Comparison of ENCODE assay signal across 9 mouse cellular contexts in the genomic region with DNA sequence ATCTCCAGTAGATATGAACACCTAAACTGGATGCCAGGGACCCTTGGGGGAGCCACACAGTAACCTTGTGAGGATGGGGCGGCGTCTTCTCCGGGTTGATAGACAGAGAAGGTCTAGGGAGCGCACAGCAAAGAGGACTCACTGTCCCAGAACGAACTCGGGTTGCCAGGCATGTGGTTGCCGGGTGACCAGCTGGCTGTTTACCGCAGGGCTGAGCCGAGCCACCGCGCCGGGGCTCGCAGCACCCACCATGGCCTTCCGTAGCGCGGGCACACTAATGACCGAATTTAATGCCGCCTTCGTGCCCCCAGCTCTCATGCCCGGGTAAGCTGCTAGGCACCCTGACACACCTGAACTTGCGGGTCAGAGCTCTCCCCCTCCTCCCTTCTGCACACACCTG. TPM values are rescaled to one million over a fixed set of nuclear protein-coding genes. Genes with fewer than 3 reads are reported as not detected.
A peak's percentile ranks its signal among the peaks of the same experiment; 100 is the strongest.
DNase-seq lines count a peak whose midpoint lies in the region; ATAC-seq and TF ChIP-seq lines count a peak whose summit lies in the region.
"Had no signal": no experiment of that assay in that cellular context is flagged by ENCODE, and none has a peak within 500 bp of the region (broad histone marks: within the 10 kb centered on the region; RNA-seq: fewer than 3 reads in every experiment).

A gene (plus strand): TSS at position 187 of the 400 bp plus-strand sequence.

- TF ChIP-seq POLR2A in brain, embryonic 14.5 days (IDR thresholded peaks at IDR 0.05; ENCODE audit: borderline replicate concordance, extremely low read depth, insufficient read depth, insufficient read length, poor library complexity, severe bottlenecking) = no peak
- TF ChIP-seq POLR2A in limb, embryonic 14.5 days (IDR thresholded peaks at IDR 0.05; ENCODE audit: borderline replicate concordance, extremely low read depth, insufficient read depth, insufficient read length) = no peak

- peak; percentile 41 for DNase-seq in kidney, postnatal 0 days (ENCODE audit: low spot score)
- no peak for DNase-seq in kidney, adult 8-10 months
- DNase-seq in brain, embryonic 14.5 days (ENCODE audit: low read depth) = peak; percentile 52
- DNase-seq in limb, embryonic 14.5 days (ENCODE audit: low spot score) = no peak
- DNase-seq in spleen, postnatal 36 days (ENCODE audit: low spot score in 2 of 2) = no peak
- DNase-seq in liver, postnatal 0 days = no peak
- DNase-seq in left cerebral cortex, adult 11 months (ENCODE audit: low spot score) = no peak

- H3K4me1 ChIP-seq in kidney, postnatal 0 days (replicated peaks; ENCODE audit: insufficient read depth, low read length) = no peaks in the 10 kb centered on the region; the same call in 1 of the 2 replicates
- peaks cover 17% of the 10 kb centered on the region for H3K4me1 ChIP-seq in heart, embryonic 12.5 days (replicated peaks)
- H3K4me1 ChIP-seq in limb, embryonic 14.5 days (ENCODE audit: control insufficient read depth, insufficient read depth, low read length) = peaks cover 13% of the 10 kb centered on the region; the same call in 1 of the 2 replicates
- H3K4me1 ChIP-seq in liver, postnatal 0 days (ENCODE audit: insufficient read depth) = no peaks in the 10 kb centered on the region

- ATAC-seq in kidney, postnatal 0 days (replicated peaks; ENCODE audit: low FRiP score, low read depth) = peak; percentile 61
- ATAC-seq in heart, embryonic 12.5 days (ENCODE audit: insufficient number of reproducible peaks, low FRiP score) = no peak
- ATAC-seq in limb, embryonic 14.5 days (ENCODE audit: low FRiP score, low read depth) = no peak
- ATAC-seq in liver, postnatal 0 days = no peak
- ATAC-seq: Patski had no signal

- H3K9ac ChIP-seq in kidney, postnatal 0 days (ENCODE audit: low read depth, low read length) = no peak within 1 kb of the TSS
- H3K9ac ChIP-seq in heart, embryonic 12.5 days = 0 out of 2 replicates have a peak within 1 kb of the TSS, but pooled peaks have one; percentile 47
- H3K9ac ChIP-seq in limb, embryonic 14.5 days (ENCODE audit: low read depth, low read length, severe bottlenecking) = no peak within 1 kb of the TSS
- H3K9ac ChIP-seq in liver, postnatal 0 days (replicated peaks) = no peak within 1 kb of the TSS

- peak within 1 kb of the TSS; percentile 16; the same call in 1 of the 2 replicates for H3K4me3 ChIP-seq in kidney, postnatal 0 days (replicated peaks; ENCODE audit: low read depth, low read length)
- peak within 1 kb of the TSS; percentile 40 for H3K4me3 ChIP-seq in heart, embryonic 12.5 days
- peak within 1 kb of the TSS; percentile 2; the same call in 1 of the 2 replicates for H3K4me3 ChIP-seq in limb, embryonic 14.5 days (replicated peaks; ENCODE audit: low read length)
- H3K4me3 ChIP-seq in liver, postnatal 0 days (ENCODE audit: low read depth, low read length) = no peak within 1 kb of the TSS

- no peaks in the 10 kb centered on the region for H3K9me3 ChIP-seq in kidney, postnatal 0 days (replicated peaks; ENCODE audit: low read length)
- H3K9me3 ChIP-seq in heart, embryonic 12.5 days (replicated peaks) = no peaks in the 10 kb centered on the region
- no peaks in the 10 kb centered on the region for H3K9me3 ChIP-seq in limb, embryonic 14.5 days (ENCODE audit: control insufficient read depth, low read length)
- no peaks in the 10 kb centered on the region for H3K9me3 ChIP-seq in liver, postnatal 0 days (ENCODE audit: low read length)

- H3K27me3 ChIP-seq in kidney, postnatal 0 days (ENCODE audit: insufficient read depth, low read length) = no peaks in the 10 kb centered on the region
- peaks cover 63% of the 10 kb centered on the region for H3K27me3 ChIP-seq in heart, embryonic 12.5 days (replicated peaks)
- H3K27me3 ChIP-seq in limb, embryonic 14.5 days (ENCODE audit: control insufficient read depth, insufficient read depth, low read length) = peaks cover 17% of the 10 kb centered on the region; the same call in 1 of the 2 replicates
- peaks cover 31% of the 10 kb centered on the region for H3K27me3 ChIP-seq in liver, postnatal 0 days (ENCODE audit: insufficient read depth, low read length)

- peak within 1 kb of the TSS; percentile 52 for H3K4me2 ChIP-seq in kidney, postnatal 0 days (ENCODE audit: low read length)
- H3K4me2 ChIP-seq in heart, embryonic 12.5 days = peak within 1 kb of the TSS; percentile 68
- peak within 1 kb of the TSS; percentile 39 for H3K4me2 ChIP-seq in limb, embryonic 14.5 days (replicated peaks; ENCODE audit: low read depth, low read length, severe bottlenecking)
- no peak within 1 kb of the TSS for H3K4me2 ChIP-seq in liver, postnatal 0 days (ENCODE audit: low read depth, low read length)

- no peak within 1 kb of the TSS for H3K27ac ChIP-seq in kidney, postnatal 0 days
- no peak within 1 kb of the TSS for H3K27ac ChIP-seq in heart, embryonic 12.5 days (ENCODE audit: poor library complexity, severe bottlenecking)
- no peak within 1 kb of the TSS for H3K27ac ChIP-seq in limb, embryonic 14.5 days (replicated peaks; ENCODE audit: low read depth, low read length)
- H3K27ac ChIP-seq in liver, postnatal 0 days (ENCODE audit: low read depth) = no peak within 1 kb of the TSS

- 11% methylated on average over 21 of the region's 21 CpGs for WGBS in kidney, postnatal 0 days
- 19% methylated on average over 21 of the region's 21 CpGs for WGBS in heart, embryonic 12.5 days
- WGBS in limb, embryonic 14.5 days = 19% methylated on average over 18 of the region's 21 CpGs
- WGBS in liver, postnatal 0 days (ENCODE audit: insufficient replicate concordance) = 13% methylated on average over 21 of the region's 21 CpGs

- TF ChIP-seq CTCF in kidney, postnatal 0 days (IDR thresholded peaks at IDR 0.05; ENCODE audit: low read depth) = no peak
- TF ChIP-seq CTCF in brain, embryonic 14.5 days (IDR thresholded peaks at IDR 0.05; ENCODE audit: borderline replicate concordance, extremely low read depth, insufficient read depth, insufficient read length) = no peak
- TF ChIP-seq CTCF in liver, postnatal 0 days (IDR thresholded peaks at IDR 0.05; ENCODE audit: low read depth) = no peak

- no peak for TF ChIP-seq EP300 in liver, postnatal 0 days (IDR thresholded peaks at IDR 0.05; ENCODE audit: low read depth)

- no peaks in the 10 kb centered on the region for H3K36me3 ChIP-seq in kidney, postnatal 0 days (ENCODE audit: insufficient read depth, low read length)
- no peaks in the 10 kb centered on the region for H3K36me3 ChIP-seq in heart, embryonic 12.5 days
- H3K36me3 ChIP-seq in limb, embryonic 14.5 days (ENCODE audit: control insufficient read depth, insufficient read depth, low read length) = no peaks in the 10 kb centered on the region
- H3K36me3 ChIP-seq in liver, postnatal 0 days (replicated peaks; ENCODE audit: insufficient read depth, low read length) = no peaks in the 10 kb centered on the region

RNA-seq across cellular contexts. Expression of the gene that starts here (rescaled TPM):
- polyA plus RNA-seq in kidney, postnatal 0 days (2015; fragmentation: Nextera tagmentation; extraction: Ambion mirVana) = not detected in 2 replicates
- polyA plus RNA-seq in brain, embryonic 14.5 days (2012; rRNA removed) = 0.38 and 0.78 TPM in 2 replicates
- polyA plus RNA-seq in heart, embryonic 12.5 days (2016; fragmentation: Nextera tagmentation; extraction: Ambion mirVana) = not detected in 2 replicates
- polyA plus RNA-seq in limb, embryonic 14.5 days (2012; rRNA removed) = not detected in 2 replicates
- not detected in 2 replicates for polyA plus RNA-seq in limb, embryonic 14.5 days (2014; fragmentation: Nextera tagmentation; extraction: Ambion mirVana)
- not detected in 2 replicates for polyA plus RNA-seq in liver, postnatal 0 days (2015; fragmentation: Nextera tagmentation; extraction: Ambion mirVana)
- polyA plus RNA-seq: Patski had no signal

Comparison
In these comparisons a context has a peak if more than half of its experiments do, and no peak if none do; other contexts are left out.
1. Peak in DNase-seq, ATAC-seq, H3K4me3 ChIP-seq and H3K4me2 ChIP-seq in kidney, postnatal 0 days; RNA of the gene not detected or under 1 TPM.
2. Peak in DNase-seq in brain, embryonic 14.5 days; RNA of the gene not detected or under 1 TPM.